Mouse (Mus musculus) cerebellum, adult 2 months (tissue): ENCODE results near the gene Fam131b.

Experiments used
- CTCF ChIP-seq: fragments of 200-500 bp; IDR thresholded peaks from 2 replicates; pipeline ENCODE4 v1.5.1; 2011; ENCODE audit warnings: low read depth, mild to moderate bottlenecking, control low read depth, low read length, moderate library complexity, borderline replicate concordance; ENCODE audit not compliant: insufficient read depth
- POLR2A ChIP-seq: fragments of 200-500 bp; IDR thresholded peaks from 2 replicates; pipeline ENCODE4 v1.6.1; 2011; ENCODE audit warnings: low read length, control low read depth, borderline replicate concordance; ENCODE audit not compliant: insufficient read depth

DNA sequence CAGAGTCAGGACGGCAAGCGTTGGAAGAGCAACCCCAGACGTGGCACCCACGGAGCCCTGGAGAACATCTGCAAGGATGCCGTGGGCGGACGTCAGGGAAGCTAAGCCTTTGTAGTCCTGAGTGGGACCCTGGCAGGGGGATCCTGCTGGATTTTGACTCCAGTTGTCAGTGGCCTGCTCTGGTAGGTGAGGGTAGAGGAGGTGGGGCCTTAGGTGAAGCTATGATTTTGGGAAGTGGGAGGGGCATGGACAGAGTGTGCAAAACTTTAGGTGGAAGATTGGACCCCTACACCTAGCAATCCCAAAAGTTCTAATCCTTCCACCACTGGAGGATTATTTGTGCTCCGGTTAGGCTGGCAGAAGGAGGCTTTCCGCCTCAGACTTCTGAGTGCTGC, 48.0 kb upstream of the Fam131b start:
- TF ChIP-seq CTCF (no peak), POLR2A (no peak)
